Mouse (Mus musculus) granulocyte monocyte progenitor cell, adult 5-6 weeks (primary cell): ENCODE measurements at regions not wholly inside any gene's neighbourhood (a gene's known extent, or its start where the extent isn't known, plus 50 kb on each side); places are given as distances from the start of the nearest gene placed in this dataset.

Experiments
- ATAC-seq: replicated peaks from 2 replicates; pipeline ENCODE4 v1.8.0; 2016; ENCODE audit warnings: mild to moderate bottlenecking, moderate TSS enrichment, inconsistent platforms; ENCODE audit not compliant: poor library complexity, severe bottlenecking

- no peak for ATAC-seq
These were observed 152.0 kb upstream of the Lrfn2 start for GRCm38 (mm10) chr17:48780217-48780616.

- ATAC-seq: no peak
These were observed 147.8 kb upstream of the Lrfn2 start for GRCm38 (mm10) chr17:48784417-48784816.

- ATAC-seq: no peak
These were observed 145.7 kb upstream of the Lrfn2 start for GRCm38 (mm10) chr17:48786501-48786900.

- ATAC-seq: no peak
These were observed 142.3 kb upstream of the Lrfn2 start for GRCm38 (mm10) chr17:48789846-48790245.

GRCm38 (mm10) chr17:48790526-48790925, 141.7 kb upstream of the Lrfn2 start:
- ATAC-seq: no peak

GRCm38 (mm10) chr17:48792954-48793353, 139.2 kb upstream of the Lrfn2 start:
- no peak for ATAC-seq

- ATAC-seq: no peak
These were observed 136.4 kb upstream of the Lrfn2 start for GRCm38 (mm10) chr17:48795773-48796172.

GRCm38 (mm10) chr17:48798196-48798595, 134.0 kb upstream of the Lrfn2 start:
- no peak for ATAC-seq

- no peak for ATAC-seq
These were observed 129.5 kb upstream of the Lrfn2 start for GRCm38 (mm10) chr17:48802673-48803072.

GRCm38 (mm10) chr17:48807905-48808304, 124.3 kb upstream of the Lrfn2 start:
- no peak for ATAC-seq

- ATAC-seq: no peak
These were observed 117.2 kb upstream of the Lrfn2 start for GRCm38 (mm10) chr17:48814753-48815504.

- ATAC-seq: no peak
These were observed 115.4 kb upstream of the Lrfn2 start for GRCm38 (mm10) chr17:48816588-48817324.

- no peak for ATAC-seq
These were observed 114.6 kb upstream of the Lrfn2 start for GRCm38 (mm10) chr17:48817551-48817950.

- no peak for ATAC-seq
These were observed 112.5 kb upstream of the Lrfn2 start for GRCm38 (mm10) chr17:48819703-48820102.

GRCm38 (mm10) chr17:48822101-48822876, 109.9 kb upstream of the Lrfn2 start:
- ATAC-seq: no peak

- ATAC-seq: no peak
These were observed 108.3 kb upstream of the Lrfn2 start for GRCm38 (mm10) chr17:48823921-48824320.

- no peak for ATAC-seq
These were observed 106.8 kb upstream of the Lrfn2 start for GRCm38 (mm10) chr17:48825212-48825913.

- ATAC-seq: no peak
These were observed 93.7 kb upstream of the Lrfn2 start for GRCm38 (mm10) chr17:48838297-48838979.

- ATAC-seq: no peak
These were observed 84.3 kb upstream of the Lrfn2 start for GRCm38 (mm10) chr17:48847890-48848289.

- ATAC-seq: no peak
These were observed 81.3 kb upstream of the Lrfn2 start for GRCm38 (mm10) chr17:48850910-48851309.
